Mouse (Mus musculus): Measurements from ENCODE around the gene Svs2. TPM values are rescaled to one million over a fixed set of nuclear protein-coding genes. Genes with fewer than 3 reads are reported as not detected.

Svs2 gene
- not detected in 4 replicates for total RNA-seq (2023; ENCODE audit: inconsistent age)

GRCm38 (mm10) chr2:164238366-164238765 is at the start of gene Svs2:
Svs2 (minus strand) TSS chr2:164238466.

GRCm38 (mm10) chr2:164278359-164278758 is 40.1 kb upstream of the Svs2 start, which contains the start of gene Svs4:
Svs4 (minus strand) TSS chr2:164278459.

GRCm38 (mm10) chr2:164256540-164256939 is 18.3 kb upstream of the Svs2 start, which contains the start of gene Svs3b:
Svs3b (minus strand) TSS chr2:164256640.

DNA sequence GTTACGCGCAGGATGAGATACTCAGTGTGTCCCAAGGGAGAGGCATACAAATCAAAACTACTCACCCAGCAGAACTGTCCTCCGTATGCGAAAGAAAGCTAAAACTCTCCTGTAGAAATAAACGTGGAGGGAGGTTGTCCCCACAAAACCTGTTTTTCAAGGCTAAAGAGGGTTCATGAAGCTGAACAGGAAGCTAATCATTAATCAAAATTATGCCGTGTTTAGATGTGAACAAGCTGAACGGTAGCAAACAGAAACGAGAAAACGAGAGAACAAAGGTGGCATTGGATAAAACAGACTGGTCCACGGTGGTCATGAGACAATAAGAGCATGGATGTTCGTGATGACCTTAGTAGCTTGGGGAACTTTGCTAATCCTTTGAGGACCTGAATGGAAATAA is 16.7 kb downstream of the Svs2 start, which contains the start of gene Wfdc15b:
Wfdc15b (minus strand) TSS at position 139 of the 400 bp plus-strand sequence.

GRCm38 (mm10) chr2:164199626-164200327 is 38.5 kb downstream of the Svs2 start, which contains the start of gene Wfdc15a:
Wfdc15a (minus strand) TSS chr2:164200130.

DNA sequence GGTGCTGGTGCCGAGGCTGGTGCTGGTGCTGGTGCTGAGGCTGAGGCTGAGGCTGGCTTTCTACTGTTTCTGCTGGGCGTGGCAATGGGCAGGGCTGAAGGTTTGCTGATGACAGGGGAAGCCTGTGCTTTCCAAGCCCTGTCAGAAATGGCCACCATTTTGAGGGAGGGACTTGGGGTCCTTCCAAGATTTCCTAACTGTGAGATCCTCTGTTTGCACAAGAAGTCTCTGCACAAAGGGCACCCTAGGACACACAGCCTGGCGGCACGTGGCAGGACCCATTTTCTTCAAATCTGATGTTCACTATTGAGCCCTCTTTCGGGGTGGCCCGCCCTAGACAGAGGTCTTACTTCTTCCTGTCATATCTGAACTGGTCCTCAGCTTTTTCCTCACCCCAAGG is 47.7 kb downstream of the Svs2 start, which contains the start of gene Wfdc12:
Wfdc12 (minus strand) TSS at position 33 of the 400 bp plus-strand sequence.

Other genes with a start within 250 kb of the Svs2 start
- 104 to 114 TPM (median 108 TPM) in 4 replicates for gene Ywhab, start 243.5 kb downstream of the Svs2 start, total RNA-seq (2023; ENCODE audit: inconsistent age)
- gene Pabpc1l, start 213.0 kb downstream of the Svs2 start, total RNA-seq (2023; ENCODE audit: inconsistent age), result 2.7 to 4.5 TPM (median 3.1 TPM) in 4 replicates
- gene Stk4, start 168.1 kb downstream of the Svs2 start, total RNA-seq (2023; ENCODE audit: inconsistent age), result 199 to 244 TPM (median 233 TPM) in 4 replicates
- gene Tomm34, start 167.3 kb downstream of the Svs2 start, total RNA-seq (2023; ENCODE audit: inconsistent age), result 76.7 to 79.8 TPM (median 78.3 TPM) in 4 replicates
- gene Kcns1, start 67.4 kb downstream of the Svs2 start, total RNA-seq (2023; ENCODE audit: inconsistent age), result not detected in 4 replicates
- gene Wfdc5, start 55.7 kb downstream of the Svs2 start, total RNA-seq (2023; ENCODE audit: inconsistent age), result not detected in 4 replicates
- not detected in 4 replicates for gene Wfdc12, start 47.9 kb downstream of the Svs2 start, total RNA-seq (2023; ENCODE audit: inconsistent age)
- gene Wfdc15a, start 38.3 kb downstream of the Svs2 start, total RNA-seq (2023; ENCODE audit: inconsistent age), result not detected in 4 replicates
- not detected in 4 replicates for gene Wfdc15b, start 16.8 kb downstream of the Svs2 start, total RNA-seq (2023; ENCODE audit: inconsistent age)
- not detected in 4 replicates for gene Svs3b, start 18.2 kb upstream of the Svs2 start, total RNA-seq (2023; ENCODE audit: inconsistent age)
- gene Svs4, start 40.0 kb upstream of the Svs2 start, total RNA-seq (2023; ENCODE audit: inconsistent age), result not detected in 4 replicates
- not detected in 4 replicates for gene Svs3a, start 50.8 kb upstream of the Svs2 start, total RNA-seq (2023; ENCODE audit: inconsistent age)
- gene Svs6, start 78.3 kb upstream of the Svs2 start, total RNA-seq (2023; ENCODE audit: inconsistent age), result not detected in 4 replicates
- gene Svs5, start 94.3 kb upstream of the Svs2 start, total RNA-seq (2023; ENCODE audit: inconsistent age), result 1.7 TPM in 1 of 4 replicates, not detected in the others
- gene Slpi, start 150.6 kb upstream of the Svs2 start, total RNA-seq (2023; ENCODE audit: inconsistent age), result 6.4 to 8.2 TPM (median 6.7 TPM) in 4 replicates
- 0.24 to 0.69 TPM (median 0.34 TPM) in 4 replicates for gene Rbpjl, start 164.7 kb upstream of the Svs2 start, total RNA-seq (2023; ENCODE audit: inconsistent age)
- 0.35 to 0.83 TPM (median 0.39 TPM) in 3 of 4 replicates, not detected in the other for gene Matn4, start 166.7 kb upstream of the Svs2 start, total RNA-seq (2023; ENCODE audit: inconsistent age)
- 173 to 196 TPM (median 177 TPM) in 4 replicates for gene Sdc4, start 205.4 kb upstream of the Svs2 start, total RNA-seq (2023; ENCODE audit: inconsistent age)
- gene Sys1, start 218.5 kb upstream of the Svs2 start, total RNA-seq (2023; ENCODE audit: inconsistent age), result 52.1 to 63.2 TPM (median 59.2 TPM) in 4 replicates
- 2.1 to 5.1 TPM in 2 of 4 replicates, not detected in the others for gene Gm20458, start 222.5 kb upstream of the Svs2 start, total RNA-seq (2023; ENCODE audit: inconsistent age)
- gene Trp53tg5, start 235.3 kb upstream of the Svs2 start, total RNA-seq (2023; ENCODE audit: inconsistent age), result not detected in 4 replicates
- gene Dbndd2, start 247.6 kb upstream of the Svs2 start, total RNA-seq (2023; ENCODE audit: inconsistent age), result 5.2 to 7.2 TPM (median 6.9 TPM) in 4 replicates

Measured in B cell, adult (primary cell).